Mouse (Mus musculus) mouse embryonic stem cell (cell line): ENCODE measurements at regions not wholly inside any gene's neighbourhood (a gene's known extent, or its start where the extent isn't known, plus 50 kb on each side); places are given as distances from the start of the nearest gene placed in this dataset.

Experiments
- in situ Hi-C, 2 experiments: fragments of 300-500 bp; cut with MboI; formaldehyde crosslinking; loops; 1 replicate in 1 of 2; 3 replicates in 1 of 2; pipeline ENCODE4 v1.14.3; 2019 to 2020; ENCODE audit warnings: low sequenced_read_pairs in 2 of 2, low pct_unique_long_range_greater_than_20kb in 1 of 2, mixed read lengths in 1 of 2; ENCODE audit not compliant: unreplicated experiment in 1 of 2

DNA sequence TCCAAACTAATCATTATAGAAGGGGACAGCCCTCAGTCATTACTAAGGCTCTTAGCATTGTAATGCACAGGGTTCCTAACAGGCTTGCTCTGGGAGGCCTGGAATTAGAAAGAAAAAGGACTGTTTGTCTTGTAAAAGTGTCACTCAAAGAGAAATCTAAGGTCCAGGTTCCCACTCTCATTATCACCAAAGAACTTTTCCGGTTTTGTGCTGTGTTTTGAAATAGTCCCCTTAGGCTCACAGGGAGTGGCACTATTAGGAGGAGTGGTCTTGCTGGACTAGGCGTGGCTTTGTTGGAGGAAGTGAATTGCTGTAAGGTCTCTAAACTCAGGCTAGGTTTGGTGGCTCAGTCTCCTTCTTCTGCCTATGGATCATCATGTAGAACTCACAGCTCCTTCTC is 161.9 kb upstream of the Ofcc1 start:
- in situ Hi-C loops, result no loop called here

DNA sequence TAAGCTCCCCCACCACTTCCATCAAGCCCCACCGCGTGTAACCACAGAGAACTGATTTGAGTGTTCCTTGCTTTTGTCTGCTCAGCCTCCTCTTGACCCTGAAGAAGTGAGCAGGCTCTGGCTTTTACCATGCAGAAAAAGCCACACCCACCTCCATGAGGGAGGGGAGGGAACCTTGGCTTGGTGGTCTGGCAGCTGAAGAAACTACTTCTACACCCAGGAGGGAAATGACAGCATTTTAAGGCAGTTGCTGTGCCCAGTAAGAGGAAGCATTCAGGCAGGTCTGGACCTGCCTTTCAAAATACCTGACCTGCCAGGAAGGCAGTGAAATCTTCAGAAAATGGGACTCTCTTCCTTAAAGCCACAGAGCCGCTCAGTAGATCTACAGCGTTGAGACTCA is 156.9 kb upstream of the Ofcc1 start:
- in situ Hi-C loops, result no loop called here

DNA sequence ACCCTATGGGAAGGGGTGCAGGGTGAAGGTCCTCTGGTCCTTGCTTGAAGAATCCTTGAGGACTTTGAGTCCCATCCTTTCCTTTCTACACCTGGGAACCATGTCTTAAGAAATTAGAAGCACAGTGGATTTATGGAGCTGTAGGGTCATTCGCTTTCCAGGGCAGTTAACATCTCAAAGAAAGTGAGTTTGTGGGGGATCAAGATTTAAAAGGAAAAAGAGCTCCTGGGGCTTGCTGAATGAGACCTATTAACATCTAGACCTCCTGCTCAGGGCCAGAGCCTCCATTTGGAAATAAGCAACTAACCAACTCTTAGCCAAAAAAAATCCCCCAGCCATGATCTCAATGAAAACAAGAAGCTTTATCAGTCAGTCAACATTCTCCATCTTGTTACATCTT is 148.0 kb upstream of the Ofcc1 start:
- in situ Hi-C loops, result no loop called here

DNA sequence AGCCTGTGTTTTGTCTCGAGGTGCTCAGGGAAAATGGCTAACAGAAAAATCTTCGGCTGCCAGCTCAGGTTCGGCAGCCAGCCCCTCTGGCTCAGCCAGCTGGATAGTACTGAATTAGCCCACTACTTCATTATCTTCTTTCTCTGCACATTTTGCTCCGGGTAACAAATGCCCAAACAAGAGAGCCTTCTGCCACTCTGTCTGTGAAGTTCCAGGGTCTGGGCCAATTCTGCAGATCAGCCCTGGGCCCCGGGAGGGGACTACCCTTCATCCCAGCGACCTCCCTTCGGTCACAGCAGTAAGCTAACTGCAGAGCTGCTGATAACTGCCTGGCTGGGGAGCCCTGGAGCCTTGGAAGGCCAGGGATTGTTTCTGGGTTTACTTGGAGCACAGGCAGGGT is 119.6 kb upstream of the Ofcc1 start:
- in situ Hi-C loops, result no loop called here

DNA sequence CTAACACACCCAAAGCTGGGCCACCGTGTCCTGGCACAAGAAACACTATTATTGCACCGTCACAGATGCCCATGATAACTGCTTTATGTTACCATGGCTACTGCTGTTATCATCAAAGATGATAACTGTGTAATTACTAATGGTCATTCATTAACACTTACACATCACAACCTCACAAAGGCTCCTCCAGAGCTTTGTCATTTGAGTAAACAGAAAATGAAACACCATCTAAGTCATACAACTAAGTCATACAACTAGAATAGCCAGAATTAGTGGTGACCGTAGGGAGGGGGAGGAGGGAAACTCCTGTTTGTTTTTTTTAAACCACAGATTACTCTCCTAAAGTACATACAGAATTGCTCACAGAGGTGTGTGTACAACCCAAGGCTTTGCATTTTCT is 111.4 kb upstream of the Ofcc1 start:
- in situ Hi-C loops, result no loop called here

DNA sequence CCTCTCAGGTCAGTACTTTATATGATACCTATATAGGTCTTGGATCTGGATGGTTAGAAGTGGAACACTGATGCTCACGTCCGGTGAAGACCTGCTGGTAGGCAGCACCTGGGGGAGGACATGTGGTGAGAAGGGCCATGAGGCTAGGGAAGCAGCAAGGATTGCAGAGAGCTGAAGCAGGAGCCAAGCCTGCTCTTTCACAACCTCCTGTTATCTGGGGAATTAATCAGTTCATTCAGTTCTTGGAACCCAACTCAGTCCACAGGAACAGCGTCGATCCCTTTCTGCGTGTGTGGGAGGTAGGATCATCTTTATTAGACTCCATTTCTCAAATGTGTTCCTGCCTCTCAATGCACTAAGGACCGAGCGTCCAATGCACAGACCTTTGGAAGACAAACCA is 107.9 kb upstream of the Ofcc1 start:
- in situ Hi-C loops, result no loop called here

DNA sequence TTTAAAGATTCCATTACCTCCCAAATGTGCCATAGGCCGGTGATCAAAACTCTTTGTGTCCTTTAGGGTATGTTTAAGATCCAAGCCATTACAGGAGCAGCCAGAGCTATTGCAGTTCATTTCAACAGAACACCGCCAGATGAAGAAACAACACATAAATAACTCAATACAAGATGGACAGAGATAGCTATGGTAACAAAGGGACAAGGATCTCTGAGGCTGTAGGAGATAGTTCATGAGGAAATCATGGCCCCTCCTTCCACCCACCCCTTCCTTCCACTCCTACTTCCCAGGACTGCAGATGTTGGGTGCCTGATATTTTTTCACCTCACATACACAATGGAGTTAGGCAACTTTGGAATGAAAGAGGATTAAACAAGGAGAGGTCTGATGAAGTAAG is 92.1 kb upstream of the Ofcc1 start:
- in situ Hi-C loops, result no loop called here

DNA sequence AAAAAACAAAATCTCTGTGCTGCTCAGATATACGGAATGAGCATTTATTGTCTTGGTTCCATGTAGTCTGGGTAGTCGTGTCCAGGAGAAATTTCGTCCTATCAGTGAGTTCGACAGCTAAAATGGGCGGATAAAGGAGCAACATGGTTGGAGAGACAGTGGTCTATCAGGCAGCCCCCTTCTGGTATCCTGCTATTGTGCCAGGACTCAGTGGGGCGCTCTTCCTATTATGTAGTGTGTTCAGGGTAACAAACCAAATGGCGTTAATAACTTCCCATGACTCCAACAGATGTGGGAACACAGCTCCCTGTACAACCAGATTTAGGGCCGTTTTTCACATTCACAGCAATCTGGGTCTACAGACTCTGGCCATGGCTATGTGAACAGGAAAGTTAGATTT is 68.6 kb upstream of the Ofcc1 start:
- in situ Hi-C loops, result no loop called here

DNA sequence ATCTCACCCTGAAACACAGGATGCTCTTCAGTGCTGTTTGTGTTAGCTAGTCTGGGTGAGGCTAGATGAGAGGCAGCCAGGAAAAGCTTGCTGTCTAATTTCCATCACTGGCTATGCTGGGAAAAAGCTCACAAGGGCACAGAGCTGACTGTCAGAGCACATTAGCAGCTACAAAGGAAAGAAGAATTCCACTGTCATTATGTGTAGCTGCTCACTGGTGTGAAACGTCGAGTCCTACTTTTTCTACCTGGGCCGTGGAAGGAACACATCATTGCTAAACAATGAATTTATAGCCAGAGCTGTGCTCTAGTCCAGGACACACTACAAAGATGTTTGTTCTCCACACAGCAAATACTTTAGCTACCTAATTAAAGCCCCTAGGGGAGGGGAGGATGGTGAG is 61.8 kb upstream of the Ofcc1 start:
- in situ Hi-C loops, result no loop called here

DNA sequence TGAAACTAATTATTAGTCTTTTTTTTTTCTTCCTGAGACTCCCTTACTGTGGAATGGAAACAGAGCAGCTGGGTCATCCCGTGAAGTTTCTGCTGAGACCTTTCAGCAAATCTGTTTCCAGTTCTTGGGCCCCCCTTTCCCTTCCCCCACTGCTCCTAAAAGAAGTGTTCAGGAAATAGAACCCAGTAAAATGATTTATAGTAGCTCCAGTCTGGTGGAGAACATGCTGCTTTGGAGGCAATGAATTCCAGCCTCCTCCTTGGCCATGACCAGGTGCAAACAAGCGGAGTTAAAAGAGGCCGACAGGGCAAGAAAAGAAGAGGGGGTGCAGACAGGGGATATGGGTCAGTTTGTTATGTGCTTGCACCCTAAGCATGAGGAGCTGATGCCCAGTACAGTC is 56.6 kb upstream of the Ofcc1 start:
- in situ Hi-C loops, result no loop called here

DNA sequence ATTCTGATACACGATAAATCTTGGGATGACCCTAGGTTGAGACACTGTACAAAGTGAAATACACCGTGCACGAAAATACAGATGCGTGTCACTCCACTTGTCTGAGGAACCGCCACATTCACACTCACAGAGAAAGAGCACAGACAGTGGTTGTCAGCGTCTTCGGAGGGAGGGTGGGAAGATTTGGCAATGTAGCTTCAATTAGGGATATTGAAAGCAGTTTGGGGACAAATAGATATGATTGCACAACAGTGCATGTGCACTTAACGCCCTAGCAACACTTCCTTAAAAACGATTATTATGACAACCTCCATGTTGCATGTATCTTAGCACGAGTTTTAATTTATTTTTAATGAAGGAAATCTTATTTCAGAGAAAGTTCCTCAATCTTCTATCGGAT is 51.8 kb upstream of the Ofcc1 start:
- in situ Hi-C loops, result no loop called here
